Mouse (Mus musculus) midbrain, embryonic 14.5 days (tissue): ENCODE data around the gene Fam219a. TPM values are rescaled to one million over a fixed set of nuclear protein-coding genes. Genes with fewer than 3 reads are reported as not detected.
A peak's percentile ranks its signal among the peaks of the same experiment; 100 is the strongest.

Source experiments
- ATAC-seq: fragments of 200-750 bp; cut with Nextera tagmentation; 2 replicates; pipeline ENCODE4 v1.8.0; 2017; ENCODE audit warnings: moderate number of reproducible peaks, moderate library complexity; ENCODE audit not compliant: low FRiP score, low TSS enrichment
- DNase-seq: peaks from one replicate; pipeline ENCODE4 v3.0.0-alpha.2; 2015
- H3K27ac ChIP-seq: fragments of 300-500 bp; sonication (generic); replicated peaks from 2 replicates; pipeline ENCODE4 v1.5.1; 2014; ENCODE audit warnings: mild to moderate bottlenecking, low read depth, low read length, moderate library complexity
- H3K27me3 ChIP-seq: fragments of 300-500 bp; sonication (generic); 2 replicates; pipeline ENCODE4 v1.6.1; 2014; ENCODE audit warnings: low read length, control low read depth, mixed read lengths; ENCODE audit not compliant: control insufficient read depth, insufficient read depth
- H3K36me3 ChIP-seq: fragments of 300-500 bp; sonication (generic); 2 replicates; pipeline ENCODE4 v1.6.1; 2014; ENCODE audit warnings: low read length, control low read depth; ENCODE audit not compliant: control insufficient read depth, insufficient read depth
- H3K4me1 ChIP-seq: fragments of 300-500 bp; sonication (generic); 2 replicates; pipeline ENCODE4 v1.6.1; 2014; ENCODE audit warnings: mild to moderate bottlenecking, antibody characterized with exemption, low read length, control low read depth; ENCODE audit not compliant: control insufficient read depth, insufficient read depth
- H3K4me2 ChIP-seq: fragments of 300-500 bp; sonication (generic); 2 replicates; pipeline ENCODE4 v1.6.1; 2014; ENCODE audit warnings: mild to moderate bottlenecking, low read length, moderate library complexity
- H3K4me3 ChIP-seq: fragments of 300-500 bp; sonication (generic); replicated peaks from 2 replicates; pipeline ENCODE4 v1.5.1; 2014; ENCODE audit warnings: low read depth, low read length
- H3K9ac ChIP-seq: fragments of 300-500 bp; sonication (generic); replicated peaks from 2 replicates; pipeline ENCODE4 v1.6.1; 2014; ENCODE audit warnings: mild to moderate bottlenecking, low read length, moderate library complexity
- H3K9me3 ChIP-seq: fragments of 300-500 bp; sonication (generic); 2 replicates; pipeline ENCODE4 v1.6.1; 2016; ENCODE audit warnings: low read length, control low read depth, mixed read lengths; ENCODE audit not compliant: control insufficient read depth
- WGBS: fragments of 180-500 bp; shearing (Covaris S2); extraction: QIAGEN DNeasy Blood & Tissue Kit; methylation state at CpG from one replicate; pipeline ENCODE4 v1.1.7; 2014; 5-methylcytosine and 5-hydroxymethylcytosine counted together
- polyA plus RNA-seq: library from polyadenylated mRNA; unstranded; fragments of >200 nt; fragmentation: Nextera tagmentation; extraction: Ambion mirVana; gene quantifications from 2 replicates; pipeline ENCODE4 v1.2.1, GENCODE M21; 2014

The Fam219a gene
- polyA plus RNA-seq, 1 experiment from 2014 or later = 19.9 TPM

DNA sequence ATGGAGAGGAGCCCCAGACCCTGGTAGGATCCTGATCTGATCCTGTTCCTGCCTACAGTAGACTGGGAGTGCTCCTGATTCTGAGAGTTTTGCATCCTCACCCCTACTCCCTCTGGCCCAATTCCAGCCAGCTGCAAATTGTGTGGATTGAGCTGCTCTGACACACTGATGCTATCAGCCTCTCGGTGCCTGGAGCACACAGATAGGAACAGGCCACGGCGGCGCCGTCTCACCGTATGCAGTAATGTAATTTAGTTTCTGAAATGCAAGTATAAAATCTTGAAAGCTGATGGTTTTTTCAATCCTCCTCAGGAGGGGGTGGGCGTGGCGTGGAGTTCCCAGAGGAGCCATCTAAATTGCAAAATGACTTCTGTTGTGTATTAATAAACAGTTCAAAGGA is 27.2 kb downstream of the Fam219a start:
- 56% methylated on average over 8 of the region's 8 CpGs for WGBS
- Histone ChIP-seq H3K36me3 (no peaks in the 10 kb centered on the region), H3K9me3 (no peaks in the 10 kb centered on the region), H3K27me3 (no peaks in the 10 kb centered on the region), H3K27ac (peak overlapping the region; percentile 73), H3K4me2 (no peak overlapping the region), H3K4me1 (peaks cover 6% of the 10 kb centered on the region; the same call in 1 of the 2 replicates), H3K9ac (no peak overlapping the region), H3K4me3 (no peak overlapping the region)
- ATAC-seq (no peak; the same call in 1 of the 2 replicates), DNase-seq (peak; percentile 61)

DNA sequence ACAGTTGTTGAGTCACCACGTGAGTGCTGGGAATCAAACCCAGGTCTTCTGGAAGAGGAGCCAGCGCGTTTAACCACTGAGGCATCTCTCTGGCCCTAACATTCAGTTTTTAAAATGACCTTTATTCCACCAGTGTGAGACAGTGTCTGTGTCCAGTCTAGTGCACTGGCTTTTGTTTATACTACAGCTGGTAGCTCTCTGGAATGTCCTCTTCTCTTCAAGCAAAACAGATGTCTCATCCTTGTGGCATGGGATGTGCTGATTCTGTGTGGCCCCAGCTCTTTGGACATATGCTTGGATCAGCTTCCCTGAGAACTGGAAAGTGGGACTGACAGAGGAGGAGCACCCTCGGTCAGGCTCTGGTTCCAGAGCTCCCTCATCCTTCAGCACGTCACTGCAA is 34.5 kb downstream of the Fam219a start:
- DNase-seq (no peak), ATAC-seq (no peak)
- Histone ChIP-seq H3K36me3 (no peaks in the 10 kb centered on the region), H3K9me3 (no peaks in the 10 kb centered on the region), H3K27me3 (no peaks in the 10 kb centered on the region), H3K27ac (no peak overlapping the region), H3K9ac (no peak overlapping the region), H3K4me2 (no peak overlapping the region), H3K4me3 (no peak overlapping the region), H3K4me1 (peaks cover 17% of the 10 kb centered on the region; the same call in 1 of the 2 replicates)
- 83% methylated on average over 5 of the region's 5 CpGs for WGBS

GRCm38 (mm10) chr4:41532420-41532819 is 36.9 kb downstream of the Fam219a start:
- H3K4me1 ChIP-seq = peaks cover 35% of the 10 kb centered on the region
- WGBS = 40% methylated on average over 6 of the region's 6 CpGs
- no peaks in the 10 kb centered on the region for H3K27me3 ChIP-seq
- H3K9me3 ChIP-seq = no peaks in the 10 kb centered on the region
- H3K27ac ChIP-seq = no peak overlapping the region
- no peak overlapping the region for H3K4me2 ChIP-seq
- H3K4me3 ChIP-seq = no peak overlapping the region
- H3K9ac ChIP-seq = no peak overlapping the region
- no peak for ATAC-seq
- no peak for DNase-seq
- no peaks in the 10 kb centered on the region for H3K36me3 ChIP-seq

DNA sequence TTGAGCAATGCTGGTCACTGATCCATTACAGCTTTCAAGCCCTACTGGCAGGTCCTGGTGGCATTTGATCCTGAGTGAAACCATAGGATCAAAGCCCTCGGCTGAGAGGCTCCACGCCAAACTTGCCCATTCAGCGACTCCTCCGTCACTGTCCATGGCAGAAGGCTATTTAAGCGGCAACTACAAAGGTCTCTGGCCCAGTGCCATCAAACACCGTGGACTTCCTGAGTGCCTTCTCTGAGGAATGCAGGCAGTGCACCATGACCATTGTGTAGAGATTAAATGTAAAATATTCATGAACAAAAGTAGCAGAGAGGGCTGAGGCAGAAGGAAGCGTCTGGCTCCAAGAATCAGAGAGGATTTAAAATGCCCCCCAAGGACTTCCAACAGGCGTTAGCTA is 41.3 kb downstream of the Fam219a start:
- DNase-seq = peak; percentile 79

GRCm38 (mm10) chr4:41527076-41527475 is 42.3 kb downstream of the Fam219a start:
- Histone ChIP-seq H3K36me3 (no peaks in the 10 kb centered on the region), H3K9me3 (no peaks in the 10 kb centered on the region), H3K4me2 (peak overlapping the region; percentile 21), H3K4me3 (no peak overlapping the region), H3K27me3 (no peaks in the 10 kb centered on the region), H3K4me1 (peaks cover 44% of the 10 kb centered on the region), H3K9ac (peak overlapping the region; percentile 25; the same call in 1 of the 2 replicates), H3K27ac (peak overlapping the region; percentile 65)
- 3% methylated on average over 13 of the region's 13 CpGs for WGBS
- DNase-seq = peak; percentile 55
- no peak for ATAC-seq

More for the DNA sequence above, 41.3 kb downstream of the Fam219a start:
- H3K27me3 ChIP-seq = no peaks in the 10 kb centered on the region
- no peaks in the 10 kb centered on the region for H3K9me3 ChIP-seq
- no peak overlapping the region for H3K4me3 ChIP-seq
- H3K27ac ChIP-seq = peak overlapping the region; percentile 50
- peaks cover 44% of the 10 kb centered on the region for H3K4me1 ChIP-seq
- H3K36me3 ChIP-seq = no peaks in the 10 kb centered on the region
- no peak overlapping the region for H3K9ac ChIP-seq
- ATAC-seq = peak; percentile 48; the same call in 1 of the 2 replicates
- 0 out of 2 replicates have a peak overlapping the region, but pooled peaks have one; percentile 3 for H3K4me2 ChIP-seq
- 3% methylated on average over 8 of the region's 8 CpGs for WGBS

GRCm38 (mm10) chr4:41526553-41526952 is 42.8 kb downstream of the Fam219a start:
- DNase-seq (peak; percentile 57), ATAC-seq (no peak)
- Histone ChIP-seq H3K27ac (peak overlapping the region; percentile 65), H3K4me3 (no peak overlapping the region), H3K27me3 (no peaks in the 10 kb centered on the region), H3K4me2 (peak overlapping the region; percentile 21; the same call in 1 of the 2 replicates), H3K9me3 (no peaks in the 10 kb centered on the region), H3K36me3 (peaks cover 3% of the 10 kb centered on the region; the same call in 1 of the 2 replicates), H3K4me1 (peaks cover 41% of the 10 kb centered on the region), H3K9ac (peak overlapping the region; percentile 25; the same call in 1 of the 2 replicates)
- 2% methylated on average over 7 of the region's 7 CpGs for WGBS

DNA sequence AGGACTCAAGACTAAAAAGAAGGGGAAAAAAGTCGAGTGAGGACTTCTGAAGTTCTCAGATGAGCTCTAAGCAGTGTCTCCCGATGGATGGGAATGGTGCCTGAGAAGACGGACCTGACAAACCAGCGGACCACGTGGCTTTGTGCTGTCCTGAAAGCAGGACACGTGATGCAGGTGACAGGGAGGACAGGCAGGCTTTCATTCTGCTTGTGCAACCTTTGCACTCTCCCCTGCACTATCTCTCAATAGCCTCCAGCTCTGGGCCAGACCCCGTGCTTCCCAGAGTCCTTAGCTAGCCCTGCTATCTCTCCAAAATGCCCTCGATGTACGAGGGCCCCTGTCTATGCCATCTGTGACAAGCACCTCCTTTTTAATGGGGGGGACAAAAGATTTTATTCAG is 44.5 kb downstream of the Fam219a start:
- Histone ChIP-seq H3K4me1 (peaks cover 32% of the 10 kb centered on the region), H3K36me3 (peaks cover 14% of the 10 kb centered on the region), H3K9ac (no peak overlapping the region), H3K9me3 (no peaks in the 10 kb centered on the region), H3K4me3 (no peak overlapping the region), H3K27ac (no peak overlapping the region), H3K4me2 (no peak overlapping the region), H3K27me3 (no peaks in the 10 kb centered on the region)
- ATAC-seq (no peak), DNase-seq (no peak)
- 73% methylated on average over 9 of the region's 9 CpGs for WGBS

- H3K36me3 ChIP-seq = peaks cover 19% of the 10 kb centered on the region
- H3K9ac ChIP-seq = no peak overlapping the region
- 82% methylated on average over 7 of the region's 7 CpGs for WGBS
- H3K4me3 ChIP-seq = no peak overlapping the region
- no peaks in the 10 kb centered on the region for H3K9me3 ChIP-seq
- no peak overlapping the region for H3K4me2 ChIP-seq
- H3K4me1 ChIP-seq = peaks cover 28% of the 10 kb centered on the region
- H3K27me3 ChIP-seq = no peaks in the 10 kb centered on the region
- ATAC-seq (no peak), DNase-seq (no peak)
- no peak overlapping the region for H3K27ac ChIP-seq
These were observed 45.5 kb downstream of the Fam219a start for GRCm38 (mm10) chr4:41523839-41524238.

DNA sequence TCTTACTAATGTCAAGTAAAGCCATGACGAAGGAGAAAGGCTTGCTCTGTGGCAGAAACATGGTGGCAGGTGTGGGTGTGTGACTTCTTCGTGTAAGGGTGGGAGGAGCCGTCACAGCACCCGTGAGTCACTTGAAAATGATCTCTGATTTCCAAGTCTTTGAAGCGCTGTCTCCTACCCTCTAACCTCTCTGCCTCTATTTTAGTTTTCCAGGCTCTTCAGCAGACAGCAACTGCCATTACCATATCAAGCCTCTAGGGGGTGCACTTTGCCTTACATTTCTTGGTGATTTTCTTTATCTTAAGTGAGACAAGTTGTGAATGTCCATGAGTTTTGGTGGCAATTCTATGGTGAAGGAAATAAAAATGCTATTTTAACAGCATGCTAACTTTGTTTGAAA is 46.5 kb downstream of the Fam219a start:
- H3K9ac ChIP-seq = no peak overlapping the region
- no peak for ATAC-seq
- no peak overlapping the region for H3K4me3 ChIP-seq
- DNase-seq = peak; percentile 85
- H3K4me2 ChIP-seq = no peak overlapping the region
- H3K36me3 ChIP-seq = peaks cover 26% of the 10 kb centered on the region
- no peaks in the 10 kb centered on the region for H3K27me3 ChIP-seq
- 48% methylated on average over 5 of the region's 5 CpGs for WGBS
- H3K27ac ChIP-seq = no peak overlapping the region
- H3K4me1 ChIP-seq = peaks cover 18% of the 10 kb centered on the region
- H3K9me3 ChIP-seq = no peaks in the 10 kb centered on the region
